Mouse (Mus musculus) neural tube, embryonic 14.5 days (tissue): ENCODE data around the gene Ppp1r13b. TPM values are rescaled to one million over a fixed set of nuclear protein-coding genes. Genes with fewer than 3 reads are reported as not detected.

Experiments used
- ATAC-seq: fragments of 200-750 bp; cut with Nextera tagmentation; 2 replicates; pipeline ENCODE4 v1.8.0; 2017; ENCODE audit warnings: low read depth, mild to moderate bottlenecking, moderate TSS enrichment, moderate library complexity
- H3K27ac ChIP-seq: fragments of 300-500 bp; sonication (generic); 2 replicates; pipeline ENCODE4 v1.5.1; 2014; ENCODE audit warnings: low read depth, mild to moderate bottlenecking, control low read depth, low read length, moderate library complexity, mixed read lengths
- H3K27me3 ChIP-seq: fragments of 300-500 bp; sonication (generic); 2 replicates; pipeline ENCODE4 v1.6.1; 2014; ENCODE audit warnings: low read length; ENCODE audit not compliant: control insufficient read depth, insufficient read depth
- H3K36me3 ChIP-seq: fragments of 300-500 bp; sonication (generic); 2 replicates; pipeline ENCODE4 v1.6.1; 2014; ENCODE audit warnings: low read length, mixed read lengths; ENCODE audit not compliant: control insufficient read depth, insufficient read depth
- H3K4me1 ChIP-seq: fragments of 300-500 bp; sonication (generic); 2 replicates; pipeline ENCODE4 v1.6.1; 2014; ENCODE audit warnings: low read length; ENCODE audit not compliant: control insufficient read depth, insufficient read depth
- H3K4me2 ChIP-seq: fragments of 300-500 bp; sonication (generic); 2 replicates; pipeline ENCODE4 v1.6.1; 2014; ENCODE audit warnings: mild to moderate bottlenecking, low read depth, low read length, control low read depth
- H3K4me3 ChIP-seq: fragments of 300-500 bp; sonication (generic); 2 replicates; pipeline ENCODE4 v1.5.1; 2014; ENCODE audit warnings: low read depth, low read length, control low read depth, mixed read lengths
- H3K9ac ChIP-seq: fragments of 300-500 bp; sonication (generic); replicated peaks from 2 replicates; pipeline ENCODE4 v1.6.1; 2014; ENCODE audit warnings: low read depth, mild to moderate bottlenecking, control low read depth, low read length, mixed read lengths
- H3K9me3 ChIP-seq: fragments of 300-500 bp; sonication (generic); 2 replicates; pipeline ENCODE4 v1.6.1; 2016; ENCODE audit warnings: low read length; ENCODE audit not compliant: control insufficient read depth
- WGBS: fragments of 180-500 bp; shearing (Covaris S2); extraction: QIAGEN DNeasy Blood & Tissue Kit; methylation state at CpG from one replicate; pipeline ENCODE4 v1.1.7; 2014; 5-methylcytosine and 5-hydroxymethylcytosine counted together
- polyA plus RNA-seq: library from polyadenylated mRNA; unstranded; fragments of >200 nt; fragmentation: Nextera tagmentation; extraction: Ambion mirVana; gene quantifications from 2 replicates; pipeline ENCODE4 v1.2.1, GENCODE M21; 2014

The Ppp1r13b gene
- polyA plus RNA-seq, 1 experiment from 2014 or later: 40.1 TPM

DNA sequence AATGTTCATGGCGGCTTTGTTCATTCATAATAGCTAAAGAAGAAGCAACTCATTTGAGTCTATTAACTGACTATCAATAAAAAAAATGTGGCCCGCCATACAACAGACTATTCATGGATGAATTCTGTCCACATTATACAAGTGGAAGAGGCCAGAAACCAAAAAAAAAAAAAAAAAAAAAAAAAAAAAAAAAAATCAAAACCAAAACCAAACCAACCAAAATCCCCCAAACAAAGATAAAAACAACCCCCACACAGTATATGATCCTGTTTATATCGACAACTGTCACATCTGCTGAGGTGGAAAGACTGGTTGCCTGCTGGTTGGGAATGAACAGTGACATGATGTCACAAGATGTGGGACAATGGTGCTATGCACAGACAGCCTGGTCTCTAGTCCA lies 32.4 kb downstream of the Ppp1r13b start:
- WGBS: 88% methylated on average over 3 of the region's 3 CpGs
- H3K9me3 ChIP-seq: no peaks in the 10 kb centered on the region
- no peaks in the 10 kb centered on the region for H3K27me3 ChIP-seq
- no peak overlapping the region for H3K4me3 ChIP-seq
- no peaks in the 10 kb centered on the region for H3K4me1 ChIP-seq
- no peak overlapping the region for H3K27ac ChIP-seq
- H3K36me3 ChIP-seq: 0 out of 2 replicates have a peak, but pooled peaks cover 5% of the 10 kb centered on the region
- ATAC-seq: no peak
- no peak overlapping the region for H3K4me2 ChIP-seq
- no peak overlapping the region for H3K9ac ChIP-seq

DNA sequence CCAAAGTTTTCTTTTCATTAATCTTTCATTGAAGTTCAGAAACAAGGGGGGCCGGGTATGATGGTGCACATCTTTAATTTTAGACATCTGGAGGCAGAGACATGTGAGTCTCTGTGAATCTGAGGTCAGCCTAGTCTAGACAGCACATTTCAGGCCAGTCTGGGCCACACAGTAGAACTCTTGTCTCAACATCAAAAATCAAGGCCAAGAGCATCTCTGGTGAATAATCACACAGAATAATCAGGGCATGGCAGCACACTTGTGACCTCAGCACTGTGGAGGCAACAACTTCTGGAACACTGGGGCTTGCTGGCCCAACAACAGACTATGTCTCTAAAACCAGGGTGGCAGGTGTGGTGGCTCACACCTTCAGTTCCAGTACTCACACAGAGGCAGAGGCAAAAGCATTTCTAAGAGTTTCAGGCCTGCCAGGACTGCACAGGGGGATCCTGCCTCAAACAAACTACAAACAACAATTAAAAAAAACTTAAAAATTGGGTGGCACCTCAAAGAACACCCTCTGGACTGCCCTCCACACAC lies 33.2 kb downstream of the Ppp1r13b start:
- 71% methylated on average over 1 of the region's 1 CpGs for WGBS
- no peak overlapping the region for H3K4me2 ChIP-seq
- no peaks in the 10 kb centered on the region for H3K27me3 ChIP-seq
- H3K27ac ChIP-seq: no peak overlapping the region
- no peak for ATAC-seq
- no peaks in the 10 kb centered on the region for H3K9me3 ChIP-seq
- no peak overlapping the region for H3K4me3 ChIP-seq
- H3K36me3 ChIP-seq: 0 out of 2 replicates have a peak, but pooled peaks cover 5% of the 10 kb centered on the region
- H3K4me1 ChIP-seq: no peaks in the 10 kb centered on the region
- H3K9ac ChIP-seq: no peak overlapping the region

DNA sequence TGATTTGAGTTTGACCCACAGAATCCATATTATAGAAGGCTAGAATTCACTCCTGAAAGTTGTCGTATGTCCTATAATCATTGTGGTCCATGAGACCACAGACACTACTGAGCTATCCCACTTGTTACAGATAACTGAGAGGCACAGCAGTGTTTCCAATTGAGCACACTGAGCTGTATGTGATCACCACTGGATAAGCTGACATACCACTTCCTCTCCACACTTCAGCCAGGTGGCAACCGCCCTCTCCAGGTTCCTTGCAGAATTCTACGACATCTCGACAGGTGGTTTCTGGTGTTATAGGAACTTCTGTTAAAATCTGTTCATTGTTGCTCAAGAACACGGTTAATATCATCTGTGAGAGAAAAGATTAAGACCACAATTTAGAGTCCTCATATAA lies 35.8 kb downstream of the Ppp1r13b start:
- no peaks in the 10 kb centered on the region for H3K9me3 ChIP-seq
- no peak overlapping the region for H3K4me2 ChIP-seq
- H3K4me1 ChIP-seq: no peaks in the 10 kb centered on the region
- H3K9ac ChIP-seq: no peak overlapping the region
- H3K27me3 ChIP-seq: no peaks in the 10 kb centered on the region
- 92% methylated on average over 5 of the region's 5 CpGs for WGBS
- H3K36me3 ChIP-seq: 0 out of 2 replicates have a peak, but pooled peaks cover 5% of the 10 kb centered on the region
- ATAC-seq: no peak
- no peak overlapping the region for H3K27ac ChIP-seq
- H3K4me3 ChIP-seq: no peak overlapping the region

DNA sequence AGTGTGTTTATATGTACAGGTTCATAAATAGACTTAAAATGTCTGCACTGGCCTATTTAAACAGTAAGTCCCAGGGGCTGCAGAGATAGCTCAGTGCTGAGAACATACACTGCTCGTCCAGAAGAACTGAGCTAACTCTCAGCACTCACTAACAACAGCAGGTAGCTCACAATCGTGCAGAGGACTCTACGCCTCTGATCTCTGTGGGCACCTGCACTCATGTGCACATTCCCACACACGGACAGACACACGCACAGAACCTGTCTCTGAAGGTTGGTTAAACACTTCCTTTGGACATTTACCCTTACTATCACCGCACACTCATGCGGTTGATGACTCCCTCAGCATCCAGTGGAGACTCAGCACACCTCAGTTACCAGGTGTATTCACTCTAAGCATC lies 37.1 kb downstream of the Ppp1r13b start:
- no peak overlapping the region for H3K27ac ChIP-seq
- ATAC-seq: no peak
- H3K9ac ChIP-seq: no peak overlapping the region
- 0 out of 2 replicates have a peak, but pooled peaks cover 5% of the 10 kb centered on the region for H3K36me3 ChIP-seq
- H3K4me1 ChIP-seq: no peaks in the 10 kb centered on the region
- no peak overlapping the region for H3K4me2 ChIP-seq
- H3K27me3 ChIP-seq: no peaks in the 10 kb centered on the region
- no peaks in the 10 kb centered on the region for H3K9me3 ChIP-seq
- 91% methylated on average over 7 of the region's 7 CpGs for WGBS
- H3K4me3 ChIP-seq: no peak overlapping the region

DNA sequence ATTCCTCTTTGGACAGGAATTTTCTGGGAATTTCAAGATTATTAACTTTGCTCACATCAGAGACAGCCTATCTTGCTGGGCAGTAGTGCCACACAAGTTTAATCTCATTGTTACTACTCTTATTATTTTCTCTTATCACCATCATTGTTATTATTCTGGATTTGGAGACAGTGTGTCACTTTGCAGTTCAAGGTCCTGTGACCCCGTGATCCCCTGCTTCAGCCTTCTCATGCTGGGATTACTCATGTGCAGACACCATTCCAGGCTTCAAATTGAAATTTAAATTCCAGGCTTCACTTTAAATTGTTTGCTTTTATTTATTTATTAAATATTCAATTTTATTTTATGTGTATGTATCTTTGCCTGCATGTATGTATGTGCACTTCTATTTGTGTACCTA lies 38.1 kb downstream of the Ppp1r13b start:
- Histone ChIP-seq H3K9me3 (no peaks in the 10 kb centered on the region), H3K4me3 (no peak overlapping the region), H3K9ac (no peak overlapping the region), H3K27me3 (no peaks in the 10 kb centered on the region), H3K27ac (no peak overlapping the region), H3K4me1 (no peaks in the 10 kb centered on the region), H3K36me3 (0 out of 2 replicates have a peak, but pooled peaks cover 5% of the 10 kb centered on the region), H3K4me2 (no peak overlapping the region)
- no peak for ATAC-seq
- WGBS: 95% methylated on average over 1 of the region's 1 CpGs

DNA sequence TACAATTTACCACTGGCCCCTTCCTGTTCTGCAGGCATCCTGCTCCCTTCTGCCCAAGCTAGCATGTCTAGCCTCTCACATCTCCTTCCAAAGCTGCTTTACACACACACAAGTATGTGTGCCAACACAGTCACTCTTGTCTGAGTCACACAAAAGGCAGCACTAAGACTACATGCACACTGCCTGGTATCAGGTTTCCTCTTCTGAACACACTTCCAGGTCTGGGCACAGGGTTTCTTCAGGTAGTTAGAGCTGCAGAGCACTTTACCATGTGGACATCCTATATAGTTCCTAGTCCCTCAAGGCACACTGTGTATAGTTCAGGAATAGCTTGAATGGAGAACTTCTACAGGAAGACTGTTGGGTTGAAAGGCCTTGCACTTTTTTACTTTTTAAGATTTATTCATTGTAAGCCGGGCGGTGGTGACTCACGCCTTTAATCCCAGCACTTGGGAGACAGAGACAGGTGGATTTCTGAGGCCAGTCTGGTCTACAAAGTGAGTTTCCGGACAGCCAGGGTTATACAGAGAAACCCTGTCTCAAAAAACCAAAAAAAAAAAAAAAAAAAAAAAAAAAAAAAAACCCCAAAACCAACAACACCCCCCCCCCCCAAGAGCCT lies 43.6 kb downstream of the Ppp1r13b start:
- Histone ChIP-seq H3K27ac (no peak overlapping the region), H3K4me2 (no peak overlapping the region), H3K36me3 (peaks cover 5% of the 10 kb centered on the region; the same call in 1 of the 2 replicates), H3K9ac (no peak overlapping the region), H3K4me3 (no peak overlapping the region), H3K4me1 (no peaks in the 10 kb centered on the region), H3K27me3 (no peaks in the 10 kb centered on the region), H3K9me3 (no peaks in the 10 kb centered on the region)
- WGBS: 90% methylated on average over 4 of the region's 4 CpGs
- no peak for ATAC-seq

DNA sequence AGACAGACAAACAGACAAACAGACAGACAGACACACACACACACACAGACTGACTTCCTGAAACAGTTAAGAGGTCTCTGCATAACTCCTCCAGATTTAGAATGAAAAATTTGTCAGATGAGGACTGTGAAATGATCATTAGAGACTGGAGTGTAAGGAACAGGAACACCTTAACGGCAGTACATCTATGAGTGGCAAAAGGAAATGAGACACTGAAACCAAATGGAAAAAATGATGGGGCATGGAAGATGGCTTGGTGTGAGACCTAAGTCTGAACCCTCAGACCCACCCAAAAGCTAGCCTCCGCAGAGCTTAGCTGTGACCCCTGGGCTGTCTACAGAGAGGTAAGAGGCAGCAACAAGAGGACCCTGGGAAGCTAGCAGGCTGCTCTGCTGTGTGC lies 52.5 kb downstream of the Ppp1r13b start:
- Histone ChIP-seq H3K4me2 (no peak overlapping the region), H3K9me3 (no peaks in the 10 kb centered on the region), H3K9ac (no peak overlapping the region), H3K4me3 (no peak overlapping the region), H3K27me3 (no peaks in the 10 kb centered on the region), H3K4me1 (no peaks in the 10 kb centered on the region), H3K27ac (no peak overlapping the region), H3K36me3 (no peaks in the 10 kb centered on the region)
- WGBS: 97% methylated on average over 2 of the region's 2 CpGs
- ATAC-seq: no peak

DNA sequence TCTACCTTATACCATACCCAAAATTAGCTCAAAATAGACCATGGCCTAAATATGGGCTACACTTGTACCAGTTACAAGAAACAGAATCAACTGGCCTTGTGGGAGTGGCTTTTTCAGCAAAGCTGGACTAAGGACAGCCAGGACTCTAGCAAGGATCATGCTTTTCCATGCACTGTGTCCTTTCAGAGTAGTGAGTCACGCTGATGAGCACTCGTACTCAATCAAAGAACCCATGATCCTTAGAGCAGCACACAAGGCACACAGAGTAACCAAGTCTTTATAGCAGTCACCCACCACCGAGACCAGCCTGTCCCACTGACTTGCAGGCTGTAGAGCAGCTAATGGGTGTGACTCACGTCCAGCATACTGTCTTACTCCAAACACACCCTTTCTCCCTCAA lies 54.4 kb downstream of the Ppp1r13b start:
- Histone ChIP-seq H3K9me3 (no peaks in the 10 kb centered on the region), H3K4me2 (no peak overlapping the region), H3K27me3 (no peaks in the 10 kb centered on the region), H3K9ac (no peak overlapping the region), H3K27ac (no peak overlapping the region), H3K4me1 (no peaks in the 10 kb centered on the region), H3K4me3 (no peak overlapping the region), H3K36me3 (no peaks in the 10 kb centered on the region)
- ATAC-seq: no peak
- WGBS: 62% methylated on average over 4 of the region's 4 CpGs

DNA sequence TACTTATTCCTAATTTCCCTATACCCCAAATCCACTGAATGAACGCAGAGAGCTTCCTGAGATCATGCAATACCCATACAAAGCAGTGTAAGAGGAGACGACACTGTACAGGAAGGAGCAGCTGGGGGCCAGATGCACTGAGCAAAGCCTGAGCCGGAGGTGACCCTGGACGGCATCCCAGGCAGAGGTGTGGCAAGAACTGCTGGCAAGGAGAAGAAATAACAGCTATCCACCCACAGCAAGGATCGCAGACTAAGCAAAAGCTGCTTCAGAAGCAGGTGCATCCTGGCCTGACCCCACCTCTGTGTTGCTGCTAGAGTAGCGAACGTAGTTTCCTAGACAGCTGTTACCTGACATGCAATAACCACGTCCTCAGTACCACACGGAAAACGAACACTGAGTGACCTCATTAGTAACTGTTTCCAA lies 54.9 kb downstream of the Ppp1r13b start:
- WGBS: 71% methylated on average over 10 of the region's 10 CpGs
- Histone ChIP-seq H3K9ac (no peak overlapping the region), H3K27ac (no peak overlapping the region), H3K4me1 (no peaks in the 10 kb centered on the region), H3K9me3 (no peaks in the 10 kb centered on the region), H3K4me3 (no peak overlapping the region), H3K36me3 (no peaks in the 10 kb centered on the region), H3K4me2 (no peak overlapping the region), H3K27me3 (no peaks in the 10 kb centered on the region)
- no peak for ATAC-seq
